Mouse (Mus musculus): ENCODE data around the gene Fkbp1b.

GRCm38 (mm10) chr12:4863654-4864337 lies 22.4 kb upstream of the Fkbp1b start:
- TF ChIP-seq CTCF (IDR thresholded peaks at IDR 0.05; ENCODE audit: extremely low read depth, insufficient read depth, insufficient read length, insufficient replicate concordance) = no peak
- no peak for TF ChIP-seq POLR2A (IDR thresholded peaks at IDR 0.05; ENCODE audit: low read depth, low read length)
